Mouse (Mus musculus): ENCODE data around the gene Slc25a35. TPM values are rescaled to one million over a fixed set of nuclear protein-coding genes. Genes with fewer than 3 reads are reported as not detected.

The Slc25a35 gene
- polyA plus RNA-seq, 1 experiment from 2014 or later, result 7.2 TPM

GRCm38 (mm10) chr11:68942731-68943130, 25.2 kb upstream of the Slc25a35 start:
- TF ChIP-seq CTCF (IDR thresholded peaks at IDR 0.05), result no peak
- POLR2A ChIA-PET, result no interaction called here
- in situ Hi-C loops (cut with MboI; ENCODE audit: low pct_unique_long_range_greater_than_20kb), result loop anchor here (5.0 kb wide), 1 partner anchor 35 kb away; no protein-coding TSS in a partner anchor
- no peak for DNase-seq (ENCODE audit: low read depth, low spot score)
- CTCF ChIA-PET, result no interaction called here
- ATAC-seq, result no peak
- H3K27me3 ChIP-seq, result no peaks in the 10 kb centered on the region

GRCm38 (mm10) chr11:68945245-68945644, 22.7 kb upstream of the Slc25a35 start:
- DNase-seq (ENCODE audit: low read depth, low spot score) (no peak), ATAC-seq (no peak)
- in situ Hi-C loops (cut with MboI; ENCODE audit: low pct_unique_long_range_greater_than_20kb), result no loop called here
- H3K27me3 ChIP-seq, result no peaks in the 10 kb centered on the region
- POLR2A ChIA-PET, result no interaction called here
- TF ChIP-seq CTCF (IDR thresholded peaks at IDR 0.05), result no peak
- CTCF ChIA-PET, result no interaction called here

DNA sequence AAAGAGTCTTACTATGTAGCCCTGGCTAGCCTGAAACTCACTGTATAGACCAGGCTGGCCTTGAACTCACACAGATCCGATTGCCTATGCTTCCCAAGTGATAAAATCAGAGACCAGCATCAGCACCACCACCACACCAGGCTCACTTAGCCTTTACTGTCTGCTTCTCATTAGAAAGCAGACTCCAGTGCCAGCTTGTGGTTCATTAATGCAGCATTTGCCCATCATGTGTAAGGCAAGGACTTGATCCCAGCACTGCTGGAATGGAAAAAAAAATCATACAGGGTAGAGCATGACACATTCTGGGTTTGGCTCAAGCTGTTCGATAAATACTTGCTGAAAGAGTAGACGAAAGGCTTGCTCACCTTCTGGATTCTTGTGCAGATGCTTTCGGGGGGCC, 21.9 kb upstream of the Slc25a35 start:
- no peak for TF ChIP-seq CTCF (IDR thresholded peaks at IDR 0.05)
- in situ Hi-C loops (cut with MboI; ENCODE audit: low pct_unique_long_range_greater_than_20kb), result no loop called here
- no peak for DNase-seq (ENCODE audit: low read depth, low spot score)
- no peak for ATAC-seq
- ChIA-PET CTCF (no interaction called here), POLR2A (no interaction called here)
- H3K27me3 ChIP-seq, result no peaks in the 10 kb centered on the region

DNA sequence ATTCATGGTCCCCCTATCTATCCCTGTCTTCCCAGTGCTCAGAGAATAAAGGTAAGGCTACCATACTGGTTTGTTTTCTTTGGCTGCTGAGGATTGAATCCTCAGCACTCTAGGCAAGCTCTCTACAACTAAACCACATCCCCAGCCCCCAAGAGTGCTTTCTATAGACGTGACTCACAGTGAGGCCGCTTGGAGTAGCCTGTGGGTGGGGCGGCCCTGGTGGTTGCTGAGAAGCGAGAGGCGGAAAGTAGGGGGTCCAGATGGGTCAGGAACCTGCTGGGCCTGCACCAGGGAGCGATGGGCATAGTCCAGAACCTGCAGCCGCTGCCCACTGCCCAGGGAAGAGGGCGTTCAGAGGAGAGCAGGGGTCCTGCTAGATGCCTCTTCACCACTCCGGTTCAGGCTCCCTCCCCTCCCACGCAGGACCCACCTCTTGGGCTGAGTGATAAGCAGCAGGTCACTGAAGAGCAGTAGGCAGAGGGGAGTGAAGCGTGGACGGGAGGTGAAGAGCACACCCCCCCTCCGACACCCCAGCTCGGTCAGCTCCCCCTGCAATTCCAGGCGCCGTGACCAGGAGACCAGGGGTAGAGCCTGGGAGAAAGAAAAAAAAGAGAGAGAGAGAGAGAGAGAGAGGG, 21.0 kb upstream of the Slc25a35 start:
- ATAC-seq, result no peak
- in situ Hi-C loops (cut with MboI; ENCODE audit: low pct_unique_long_range_greater_than_20kb), result no loop called here
- POLR2A ChIA-PET, result no interaction called here
- CTCF ChIA-PET, result interaction anchor here (0.7 to 1.1 kb wide), 2 partner anchors 11 to 12 kb away, joined by 3 read pairs; no protein-coding TSS in a partner anchor
- TF ChIP-seq CTCF (IDR thresholded peaks at IDR 0.05), result no peak
- no peaks in the 10 kb centered on the region for H3K27me3 ChIP-seq
- no peak for DNase-seq (ENCODE audit: low read depth, low spot score)

DNA sequence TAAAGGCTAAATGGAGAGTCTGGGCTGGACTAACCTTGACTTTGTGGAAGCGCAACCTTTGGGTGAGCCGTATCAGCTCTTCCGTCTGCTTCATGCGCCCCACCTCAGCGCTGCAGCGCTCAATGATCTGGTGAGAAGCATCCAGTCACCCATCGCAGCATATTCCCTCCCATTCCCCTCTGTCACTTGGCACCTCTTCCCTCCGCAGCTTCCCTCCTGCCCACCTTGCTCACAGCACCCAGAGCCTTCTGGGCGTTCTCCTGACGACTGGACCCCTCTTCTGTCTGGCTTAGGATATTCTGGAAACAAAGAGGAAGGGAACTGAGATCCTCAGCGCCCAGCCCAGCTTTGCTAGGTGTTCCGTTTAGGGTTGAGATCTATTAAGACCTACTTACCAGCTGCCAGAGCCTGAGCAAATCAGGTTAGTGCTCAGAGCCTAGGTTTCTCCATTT, 20.4 kb upstream of the Slc25a35 start:
- no peak for DNase-seq (ENCODE audit: low read depth, low spot score)
- no peaks in the 10 kb centered on the region for H3K27me3 ChIP-seq
- in situ Hi-C loops (cut with MboI; ENCODE audit: low pct_unique_long_range_greater_than_20kb), result no loop called here
- TF ChIP-seq CTCF (IDR thresholded peaks at IDR 0.05), result no peak
- POLR2A ChIA-PET, result no interaction called here
- no peak for ATAC-seq
- CTCF ChIA-PET, result interaction anchor here (1.1 kb wide), 1 partner anchor 13 kb away, joined by 3 read pairs; no protein-coding TSS in a partner anchor

GRCm38 (mm10) chr11:68953903-68954302, 14.0 kb upstream of the Slc25a35 start:
- in situ Hi-C loops (cut with MboI; ENCODE audit: low pct_unique_long_range_greater_than_20kb), result no loop called here
- ATAC-seq (no peak), DNase-seq (ENCODE audit: low read depth, low spot score) (no peak)
- TF ChIP-seq CTCF (IDR thresholded peaks at IDR 0.05), result no peak
- POLR2A ChIA-PET, result no interaction called here
- H3K27me3 ChIP-seq, result peaks cover 2% of the 10 kb centered on the region
- CTCF ChIA-PET, result no interaction called here

GRCm38 (mm10) chr11:68954408-68954807, 13.5 kb upstream of the Slc25a35 start:
- ChIA-PET POLR2A (no interaction called here), CTCF (no interaction called here)
- ATAC-seq (no peak), DNase-seq (ENCODE audit: low read depth, low spot score) (no peak)
- no peak for TF ChIP-seq CTCF (IDR thresholded peaks at IDR 0.05)
- in situ Hi-C loops (cut with MboI; ENCODE audit: low pct_unique_long_range_greater_than_20kb), result no loop called here
- peaks cover 5% of the 10 kb centered on the region for H3K27me3 ChIP-seq

DNA sequence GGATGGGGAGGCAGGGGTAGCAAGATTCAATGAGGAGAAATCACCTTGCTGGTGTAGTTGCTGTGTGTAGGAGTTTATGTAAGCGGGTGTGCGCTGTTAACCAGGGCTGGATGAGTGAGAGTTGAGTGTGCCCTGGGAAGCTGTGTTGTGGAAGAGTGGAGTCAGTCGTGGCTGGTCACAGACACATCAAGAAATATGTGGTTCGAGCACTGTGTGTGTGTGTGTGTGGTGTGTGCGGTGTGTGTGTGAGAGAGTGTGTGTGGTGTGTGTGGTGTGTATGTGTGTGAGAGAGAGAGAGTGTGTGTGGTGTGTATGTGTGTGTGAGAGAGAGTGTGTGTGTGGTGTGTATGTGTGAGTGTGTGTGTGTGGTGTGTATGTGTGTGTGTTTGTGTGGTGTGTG, 12.5 kb upstream of the Slc25a35 start:
- DNase-seq (ENCODE audit: low read depth, low spot score), result no peak
- POLR2A ChIA-PET, result no interaction called here

DNA sequence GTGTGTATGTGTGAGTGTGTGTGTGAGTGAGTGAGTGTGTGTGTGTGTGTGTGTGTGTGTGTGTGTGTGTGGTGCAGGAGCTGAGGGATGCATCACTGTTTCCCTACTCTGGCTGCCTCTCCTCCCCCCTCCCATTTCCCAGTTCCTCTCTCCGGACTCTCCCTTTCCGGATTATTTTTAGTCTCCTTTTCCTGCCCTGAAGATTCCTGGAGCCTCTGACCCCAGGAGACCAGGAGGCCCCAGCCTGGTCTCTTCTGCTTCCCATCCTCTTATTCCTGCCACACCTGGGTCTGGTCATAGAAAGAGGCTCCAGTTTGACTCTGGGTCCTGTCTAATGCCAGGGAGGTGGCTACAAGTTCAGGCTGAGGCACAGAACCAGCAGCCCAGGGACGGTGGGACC, 11.8 kb upstream of the Slc25a35 start:
- DNase-seq (ENCODE audit: low read depth, low spot score) (no peak), ATAC-seq (no peak)
- no peak for TF ChIP-seq CTCF (IDR thresholded peaks at IDR 0.05)
- CTCF ChIA-PET, result no interaction called here
- peaks cover 9% of the 10 kb centered on the region for H3K27me3 ChIP-seq
- POLR2A ChIA-PET, result no interaction called here
- in situ Hi-C loops (cut with MboI; ENCODE audit: low pct_unique_long_range_greater_than_20kb), result no loop called here

More for the DNA sequence above, 12.5 kb upstream of the Slc25a35 start:
- CTCF ChIA-PET, result no interaction called here
- in situ Hi-C loops (cut with MboI; ENCODE audit: low pct_unique_long_range_greater_than_20kb), result no loop called here
- peaks cover 9% of the 10 kb centered on the region for H3K27me3 ChIP-seq
- TF ChIP-seq CTCF (IDR thresholded peaks at IDR 0.05), result no peak
- ATAC-seq, result no peak

DNA sequence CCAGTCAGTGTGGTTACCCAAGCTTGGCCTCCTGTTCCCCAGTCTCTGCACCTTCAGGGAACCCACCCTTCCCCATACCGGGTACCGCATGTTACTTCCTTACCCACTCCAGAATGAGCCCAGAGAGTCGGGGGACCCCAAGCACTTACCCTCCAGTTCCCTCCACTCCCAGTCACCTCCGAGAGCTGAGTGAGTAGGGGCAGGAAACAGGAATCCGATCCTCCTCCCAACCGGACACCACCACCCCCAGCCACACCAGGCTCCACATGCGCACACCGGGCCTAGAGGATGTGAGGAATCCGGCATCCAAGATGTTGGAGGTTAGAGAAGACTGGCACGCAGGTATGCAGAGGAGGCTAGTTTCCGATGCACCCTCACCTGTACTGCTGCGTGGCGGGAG, 11.2 kb upstream of the Slc25a35 start:
- TF ChIP-seq CTCF (IDR thresholded peaks at IDR 0.05), result no peak
- ChIA-PET POLR2A (no interaction called here), CTCF (no interaction called here)
- in situ Hi-C loops (cut with MboI; ENCODE audit: low pct_unique_long_range_greater_than_20kb), result no loop called here
- ATAC-seq (no peak), DNase-seq (ENCODE audit: low read depth, low spot score) (no peak)
- H3K27me3 ChIP-seq, result peaks cover 9% of the 10 kb centered on the region

DNA sequence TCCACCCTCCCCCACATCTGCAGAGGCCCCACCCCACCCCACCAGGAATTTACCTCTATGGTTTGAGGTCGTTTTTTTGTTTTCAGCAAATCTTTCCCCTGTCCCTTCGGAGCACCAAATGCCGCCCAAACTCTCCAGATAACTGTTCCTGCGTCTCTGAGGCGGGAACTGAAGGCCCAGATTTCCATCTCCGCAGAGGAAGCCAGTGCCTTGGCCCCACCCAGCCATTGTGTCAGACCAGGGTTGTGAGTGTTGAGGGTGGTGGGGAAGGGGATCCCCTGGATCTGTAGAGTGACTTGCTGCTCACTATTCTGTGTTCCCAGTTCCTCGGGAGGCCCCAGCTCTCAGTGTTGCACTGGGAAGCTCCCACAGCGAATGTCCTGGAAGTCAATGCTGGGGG, 10.6 kb upstream of the Slc25a35 start, which contains the start of gene Arhgef15:
Gene Arhgef15 (minus strand): TSS at position 173 of the 400 bp plus-strand sequence.
- CTCF ChIA-PET, result no interaction called here
- no peak for DNase-seq (ENCODE audit: low read depth, low spot score)
- in situ Hi-C loops (cut with MboI; ENCODE audit: low pct_unique_long_range_greater_than_20kb), result no loop called here
- peaks cover 9% of the 10 kb centered on the region for H3K27me3 ChIP-seq
- no peak for TF ChIP-seq CTCF (IDR thresholded peaks at IDR 0.05)
- POLR2A ChIA-PET, result no interaction called here
- ATAC-seq, result no peak

GRCm38 (mm10) chr11:68957971-68958370, 10.0 kb upstream of the Slc25a35 start:
- in situ Hi-C loops (cut with MboI; ENCODE audit: low pct_unique_long_range_greater_than_20kb), result no loop called here
- ATAC-seq (no peak), DNase-seq (ENCODE audit: low read depth, low spot score) (no peak)
- no peak for TF ChIP-seq CTCF (IDR thresholded peaks at IDR 0.05)
- POLR2A ChIA-PET, result no interaction called here
- CTCF ChIA-PET, result interaction anchor here (0.8 kb wide), 1 partner anchor 11 kb away, joined by 3 read pairs; no protein-coding TSS in a partner anchor
- peaks cover 9% of the 10 kb centered on the region for H3K27me3 ChIP-seq

Measured in Patski (cell line).